Mouse (Mus musculus) limb, embryonic 10.5 days (tissue): ENCODE results near the gene Olfr1006. TPM values are rescaled to one million over a fixed set of nuclear protein-coding genes. Genes with fewer than 3 reads are reported as not detected.
"Not testable (repeated sequence)": the region's sequence is repeated elsewhere in the genome, so short reads cannot be mapped to it uniquely, and the experiment has no call there.

Experiments used
- DNase-seq: peaks from one replicate; pipeline ENCODE4 v3.0.0-alpha.2; 2017; ENCODE audit warnings: low spot score
- H3K27ac ChIP-seq: fragments of 300-500 bp; sonication (generic); 2 replicates; pipeline ENCODE4 v1.5.1; 2016; ENCODE audit warnings: mild to moderate bottlenecking
- H3K27me3 ChIP-seq: fragments of 300-500 bp; sonication (generic); 2 replicates; pipeline ENCODE4 v1.6.1; 2016; ENCODE audit warnings: low read depth, mild to moderate bottlenecking; ENCODE audit not compliant: poor library complexity, severe bottlenecking
- H3K36me3 ChIP-seq: fragments of 300-500 bp; sonication (generic); 2 replicates; pipeline ENCODE4 v1.6.1; 2016; ENCODE audit warnings: mild to moderate bottlenecking, moderate library complexity
- H3K4me1 ChIP-seq: fragments of 300-500 bp; sonication (generic); 2 replicates; pipeline ENCODE4 v1.6.1; 2016
- H3K4me3 ChIP-seq: fragments of 300-500 bp; sonication (generic); 2 replicates; pipeline ENCODE4 v1.5.1; 2016; ENCODE audit warnings: mild to moderate bottlenecking, moderate library complexity
- H3K9me3 ChIP-seq: fragments of 300-500 bp; sonication (generic); replicated peaks from 2 replicates; pipeline ENCODE4 v1.6.1; 2016; ENCODE audit warnings: mild to moderate bottlenecking
- WGBS: fragments of 180-500 bp; shearing (Covaris S2); methylation state at CpG from one replicate; pipeline ENCODE4 v1.1.7; 2016; 5-methylcytosine and 5-hydroxymethylcytosine counted together
- polyA plus RNA-seq: library from polyadenylated mRNA; unstranded; fragments of >200 nt; fragmentation: Nextera tagmentation; extraction: Ambion mirVana; gene quantifications from 2 replicates; pipeline ENCODE4 v1.2.1, GENCODE M21; 2016

Gene Olfr1006
- not detected in 2 replicates for polyA plus RNA-seq

GRCm38 (mm10) chr2:85678667-85679066 lies at the start of gene Olfr1006:
TSS of gene Olfr1006 (minus strand) at chr2:85678767.
- Histone ChIP-seq H3K36me3 (no peaks in the 10 kb centered on the region), H3K27ac (no peak within 1 kb of the TSS), H3K27me3 (no peaks in the 10 kb centered on the region), H3K4me3 (no peak within 1 kb of the TSS), H3K9me3 (no peaks in the 10 kb centered on the region), H3K4me1 (no peaks in the 10 kb centered on the region)
- DNase-seq = no peak

- Histone ChIP-seq H3K27me3 (no peaks in the 10 kb centered on the region), H3K4me1 (no peaks in the 10 kb centered on the region), H3K9me3 (no peaks in the 10 kb centered on the region), H3K36me3 (no peaks in the 10 kb centered on the region), H3K27ac (no peak overlapping the region), H3K4me3 (no peak overlapping the region)
- 21% methylated on average over 3 of the region's 3 CpGs for WGBS
- DNase-seq = no peak
These were observed 47.2 kb upstream of the Olfr1006 start for GRCm38 (mm10) chr2:85725793-85726192.

- DNase-seq = no peak
- 95% methylated on average over 1 of the region's 1 CpGs for WGBS
- Histone ChIP-seq H3K4me3 (no peak within 1 kb of the TSS), H3K9me3 (no peaks in the 10 kb centered on the region), H3K36me3 (no peaks in the 10 kb centered on the region), H3K4me1 (no peaks in the 10 kb centered on the region), H3K27ac (no peak within 1 kb of the TSS), H3K27me3 (no peaks in the 10 kb centered on the region)
These were observed 36.6 kb upstream of the Olfr1006 start, which contains the start of gene Olfr1009 for GRCm38 (mm10) chr2:85715119-85715518. TSS of gene Olfr1009 (plus strand) at chr2:85715419.

GRCm38 (mm10) chr2:85711159-85711558 lies 32.6 kb upstream of the Olfr1006 start:
- Histone ChIP-seq H3K9me3 (no peaks in the 10 kb centered on the region), H3K27ac (no peak overlapping the region), H3K4me3 (no peak overlapping the region), H3K4me1 (no peaks in the 10 kb centered on the region), H3K27me3 (no peaks in the 10 kb centered on the region), H3K36me3 (no peaks in the 10 kb centered on the region)
- WGBS = 19% methylated on average over 1 of the region's 1 CpGs
- no peak for DNase-seq

- not testable (repeated sequence) for H3K36me3 ChIP-seq, H3K27ac ChIP-seq, H3K4me3 ChIP-seq, H3K27me3 ChIP-seq, H3K4me1 ChIP-seq, DNase-seq, H3K9me3 ChIP-seq
- 51% methylated on average over 2 of the region's 2 CpGs for WGBS
These were observed 32.1 kb upstream of the Olfr1006 start for GRCm38 (mm10) chr2:85710680-85711079.

GRCm38 (mm10) chr2:85689131-85689530 lies 10.6 kb upstream of the Olfr1006 start, which contains the start of gene Olfr1008:
TSS of gene Olfr1008 (plus strand) at chr2:85689431.
- DNase-seq = no peak
- H3K27me3 ChIP-seq = no peaks in the 10 kb centered on the region
- H3K4me3 ChIP-seq = no peak within 1 kb of the TSS
- no peak within 1 kb of the TSS for H3K27ac ChIP-seq
- H3K9me3 ChIP-seq = no peaks in the 10 kb centered on the region
- H3K4me1 ChIP-seq = no peaks in the 10 kb centered on the region
- no peaks in the 10 kb centered on the region for H3K36me3 ChIP-seq

GRCm38 (mm10) chr2:85664355-85664754 lies 14.2 kb downstream of the Olfr1006 start, which contains the start of gene Olfr154:
TSS of gene Olfr154 (minus strand) at chr2:85664455.
- not testable (repeated sequence) for H3K9me3 ChIP-seq, DNase-seq, H3K36me3 ChIP-seq, H3K4me1 ChIP-seq, H3K27me3 ChIP-seq, H3K27ac ChIP-seq, H3K4me3 ChIP-seq

GRCm38 (mm10) chr2:85650604-85651003 lies 28.0 kb downstream of the Olfr1006 start, which contains the start of gene Olfr1002:
TSS of gene Olfr1002 (minus strand) at chr2:85650704.
- 95% methylated on average over 1 of the region's 1 CpGs for WGBS

More at GRCm38 (mm10) chr2:85650604-85651003, 28.0 kb downstream of the Olfr1006 start, which contains the start of gene Olfr1002:
- H3K9me3 ChIP-seq = no peaks in the 10 kb centered on the region
- no peaks in the 10 kb centered on the region for H3K36me3 ChIP-seq
- H3K4me1 ChIP-seq = no peaks in the 10 kb centered on the region
- no peaks in the 10 kb centered on the region for H3K27me3 ChIP-seq
- no peak within 1 kb of the TSS for H3K27ac ChIP-seq
- DNase-seq = no peak
- no peak within 1 kb of the TSS for H3K4me3 ChIP-seq

Other genes starting within 250 kb of the Olfr1006 start
- gene Olfr994, start 242.3 kb downstream of the Olfr1006 start, polyA plus RNA-seq = not detected in 2 replicates
- gene Olfr995, start 235.1 kb downstream of the Olfr1006 start, polyA plus RNA-seq = not detected in 2 replicates
- not detected in 2 replicates for gene 4833423E24Rik, start 159.7 kb downstream of the Olfr1006 start, polyA plus RNA-seq
- gene Olfr996, start 99.6 kb downstream of the Olfr1006 start, polyA plus RNA-seq = not detected in 2 replicates
- not detected in 2 replicates for gene Olfr998, start 89.8 kb downstream of the Olfr1006 start, polyA plus RNA-seq
- gene Olfr1000, start 66.9 kb downstream of the Olfr1006 start, polyA plus RNA-seq = not detected in 2 replicates
- not detected in 2 replicates for gene Olfr1002, start 28.1 kb downstream of the Olfr1006 start, polyA plus RNA-seq
- gene Olfr154, start 14.3 kb downstream of the Olfr1006 start, polyA plus RNA-seq = not detected in 2 replicates
- gene Olfr1008, start 10.7 kb upstream of the Olfr1006 start, polyA plus RNA-seq = not detected in 2 replicates
- not detected in 2 replicates for gene Olfr1009, start 36.7 kb upstream of the Olfr1006 start, polyA plus RNA-seq
- gene Olfr1012, start 84.0 kb upstream of the Olfr1006 start, polyA plus RNA-seq = not detected in 2 replicates
- gene Olfr1013, start 88.3 kb upstream of the Olfr1006 start, polyA plus RNA-seq = not detected in 2 replicates
- not detected in 2 replicates for gene Olfr1014, start 93.9 kb upstream of the Olfr1006 start, polyA plus RNA-seq
- gene Olfr1015, start 103.2 kb upstream of the Olfr1006 start, polyA plus RNA-seq = not detected in 2 replicates
- gene Olfr1016, start 123.8 kb upstream of the Olfr1006 start, polyA plus RNA-seq = not detected in 2 replicates
- gene Olfr1018, start 139.7 kb upstream of the Olfr1006 start, polyA plus RNA-seq = not detected in 2 replicates
- not detected in 2 replicates for gene Olfr1019, start 166.7 kb upstream of the Olfr1006 start, polyA plus RNA-seq
- not detected in 2 replicates for gene Olfr1020, start 168.3 kb upstream of the Olfr1006 start, polyA plus RNA-seq
- not detected in 2 replicates for gene Olfr1022, start 189.8 kb upstream of the Olfr1006 start, polyA plus RNA-seq
- gene Olfr1023, start 206.9 kb upstream of the Olfr1006 start, polyA plus RNA-seq = not detected in 2 replicates
- not detected in 2 replicates for gene Olfr1024, start 226.3 kb upstream of the Olfr1006 start, polyA plus RNA-seq
- gene Olfr1025-ps1, start 236.4 kb upstream of the Olfr1006 start, polyA plus RNA-seq = not detected in 2 replicates
- gene Olfr1026, start 242.8 kb upstream of the Olfr1006 start, polyA plus RNA-seq = not detected in 2 replicates